Mouse (Mus musculus) lung, adult 2 months (tissue): ENCODE data around the gene Txndc11.

ENCODE experiments used
- CTCF ChIP-seq: fragments of 200-500 bp; IDR thresholded peaks from 2 replicates; pipeline ENCODE4 v1.5.1; 2011; ENCODE audit warnings: mild to moderate bottlenecking, low read length, control low read depth; ENCODE audit not compliant: insufficient read depth
- POLR2A ChIP-seq: fragments of 200-500 bp; IDR thresholded peaks from 2 replicates; pipeline ENCODE4 v1.6.1; 2011; ENCODE audit warnings: low read depth, mild to moderate bottlenecking, control low read depth, low read length, borderline replicate concordance; ENCODE audit errors: extremely low read depth

GRCm38 (mm10) chr16:11164695-11165255 is 30.3 kb upstream of the Txndc11 start:
- TF ChIP-seq CTCF (no peak), POLR2A (no peak)
